Mouse (Mus musculus): Measurements from ENCODE around the gene Gm21409. TPM values are rescaled to one million over a fixed set of nuclear protein-coding genes. Genes with fewer than 3 reads are reported as not detected.
"Not testable (repeated sequence)": the region's sequence is repeated elsewhere in the genome, so short reads cannot be mapped to it uniquely, and the experiment has no call there.

Gene Gm21409
- not detected in 2 replicates for polyA plus RNA-seq (2014; fragmentation: Nextera tagmentation; extraction: Ambion mirVana)

DNA sequence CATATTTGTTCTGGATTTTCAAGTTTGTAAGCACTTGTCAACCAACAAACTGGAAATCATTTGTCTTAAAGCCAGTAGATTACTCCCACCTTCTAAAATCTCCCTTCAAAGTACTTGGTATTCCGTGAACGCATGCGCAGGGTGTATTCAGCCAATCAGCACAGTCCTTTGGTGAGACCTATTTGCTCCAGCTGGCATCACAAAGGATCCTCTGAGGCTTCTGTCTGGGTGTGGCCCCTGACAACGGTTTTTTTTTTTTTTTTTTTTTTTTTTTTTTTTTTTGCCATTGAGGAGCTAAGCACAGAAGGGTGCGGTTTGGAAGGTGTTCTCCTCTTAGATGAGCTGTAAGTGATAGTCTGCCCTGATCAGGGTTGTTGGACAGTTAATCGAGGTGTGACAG is at the start of gene Gm21409:
Gene Gm21409 (plus strand): TSS at position 301 of the 400 bp plus-strand sequence.
- not testable (repeated sequence) for ATAC-seq (replicated peaks; ENCODE audit: low FRiP score); H3K4me2 ChIP-seq; H3K4me3 ChIP-seq (ENCODE audit: low read depth, low read length); H3K27ac ChIP-seq (ENCODE audit: low read depth, low read length); H3K36me3 ChIP-seq (ENCODE audit: control insufficient read depth, insufficient read depth, low read length); H3K4me1 ChIP-seq (replicated peaks; ENCODE audit: control insufficient read depth, insufficient read depth, low read length); H3K27me3 ChIP-seq (replicated peaks; ENCODE audit: control insufficient read depth, insufficient read depth, low read length); H3K9ac ChIP-seq (ENCODE audit: low read depth, low read length); H3K9me3 ChIP-seq (ENCODE audit: control insufficient read depth, low read length); DNase-seq (ENCODE audit: low spot score)
- WGBS: no CpG with 5 or more reads among the region's 6 CpGs

Other genes with a start within 250 kb of the Gm21409 start
- gene Gm21394, start 181.8 kb upstream of the Gm21409 start, polyA plus RNA-seq (2014; fragmentation: Nextera tagmentation; extraction: Ambion mirVana): not detected in 2 replicates

Data from liver, embryonic 11.5 days (tissue).